Mouse (Mus musculus): ENCODE measurements at regions not wholly inside any gene's neighbourhood (a gene's known extent, or its start where the extent isn't known, plus 50 kb on each side); places are given as distances from the start of the nearest gene placed in this dataset.

DNA sequence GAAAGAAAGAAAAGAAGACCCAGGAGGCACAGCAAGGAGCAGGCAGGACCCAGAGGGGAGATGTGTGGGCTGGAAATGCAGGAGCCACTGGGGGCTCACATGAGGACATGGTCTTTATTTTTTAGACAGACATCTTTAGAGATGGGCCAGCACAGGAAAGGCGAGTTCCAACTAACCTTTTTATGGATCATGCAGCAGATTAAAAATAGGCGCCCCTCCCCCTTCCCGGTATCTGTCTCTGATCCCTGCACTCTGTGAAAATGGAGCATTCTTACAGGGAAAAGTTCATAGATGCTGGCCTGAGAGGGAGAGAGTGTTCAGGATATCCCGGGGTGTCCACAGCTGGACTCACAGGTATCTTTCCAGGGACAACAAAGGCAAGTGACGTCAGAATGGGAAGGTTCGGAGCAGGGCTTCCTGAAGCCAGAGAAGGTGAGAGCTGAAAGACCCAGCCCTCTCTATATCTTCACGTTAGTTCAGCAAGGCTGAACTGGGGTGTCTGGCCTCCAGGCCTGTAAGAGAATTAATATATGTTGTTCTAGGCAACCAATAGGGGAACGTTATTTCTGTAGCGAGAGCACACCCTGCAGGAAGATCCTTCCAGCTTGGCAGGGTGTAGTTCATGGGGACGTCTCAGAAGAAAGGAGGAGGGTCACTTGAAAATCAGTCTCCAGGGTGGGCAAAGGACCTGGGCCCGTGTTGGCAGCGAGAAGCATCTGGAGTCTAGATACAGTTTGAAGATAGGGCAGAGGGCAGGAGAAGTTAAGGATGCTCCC is 51.9 kb upstream of the Neurl1b start:
- Histone ChIP-seq H3K9ac (replicated peaks) (no peak overlapping the region), H3K36me3 (replicated peaks; ENCODE audit: control insufficient read depth, insufficient read depth, low read depth) (no peaks in the 10 kb centered on the region), H3K4me2 (ENCODE audit: low read depth) (peak overlapping the region; percentile 39), H3K4me1 (replicated peaks; ENCODE audit: control insufficient read depth in 2 of 2, insufficient read depth in 2 of 2, low read length in 1 of 2) (peaks cover 11 to 18% of the 10 kb centered on the region in 2 experiments; a peak in 3 of 4 replicates), H3K9me3 (ENCODE audit: control insufficient read depth, low read length) (no peaks in the 10 kb centered on the region), H3K27me3 (ENCODE audit: control insufficient read depth, insufficient read depth, low read length) (no peaks in the 10 kb centered on the region; the same call in 1 of the 2 replicates), H3K4me3 (ENCODE audit: insufficient read depth in 1 of 2, low read depth in 2 of 2, low read length in 2 of 2) (no peak overlapping the region), H3K27ac (no peak overlapping the region)
- peak; percentile 36 for TF ChIP-seq CTCF (IDR thresholded peaks at IDR 0.05; ENCODE audit: low read depth)
- no peak for TF ChIP-seq EP300 (IDR thresholded peaks at IDR 0.05; ENCODE audit: low read depth)
- DNase-seq (ENCODE audit: low read depth in 3 of 3, low spot score in 3 of 3) (no peak), ATAC-seq (ENCODE audit: insufficient read depth) (no peak; the same call in 1 of the 2 replicates)
- 51% methylated on average over 12 of the region's 12 CpGs for WGBS (ENCODE audit: insufficient replicate concordance)

GRCm38 (mm10) chr17:26363853-26364532 is 50.6 kb upstream of the Neurl1b start:
- no peak overlapping the region for H3K27ac ChIP-seq
- H3K4me2 ChIP-seq (ENCODE audit: low read depth): no peak overlapping the region
- H3K4me1 ChIP-seq (replicated peaks; ENCODE audit: control insufficient read depth in 2 of 2, insufficient read depth in 2 of 2, low read length in 1 of 2): peaks cover 11 to 20% of the 10 kb centered on the region in 2 experiments; a peak in 3 of 4 replicates
- H3K4me3 ChIP-seq (ENCODE audit: insufficient read depth in 1 of 2, low read depth in 2 of 2, low read length in 2 of 2): no peak overlapping the region
- WGBS (ENCODE audit: insufficient replicate concordance): 62% methylated on average over 5 of the region's 5 CpGs
- H3K9me3 ChIP-seq (ENCODE audit: control insufficient read depth, low read length): no peaks in the 10 kb centered on the region
- DNase-seq (ENCODE audit: low read depth in 3 of 3, low spot score in 3 of 3): no peak
- H3K27me3 ChIP-seq (ENCODE audit: control insufficient read depth, insufficient read depth, low read length): no peaks in the 10 kb centered on the region; the same call in 1 of the 2 replicates
- TF ChIP-seq EP300 (IDR thresholded peaks at IDR 0.05; ENCODE audit: low read depth) (no peak), CTCF (IDR thresholded peaks at IDR 0.05; ENCODE audit: low read depth) (no peak)
- H3K36me3 ChIP-seq (replicated peaks; ENCODE audit: control insufficient read depth, insufficient read depth, low read depth): no peaks in the 10 kb centered on the region
- H3K9ac ChIP-seq (replicated peaks): no peak overlapping the region
- ATAC-seq (ENCODE audit: insufficient read depth): no peak
